Mouse (Mus musculus) neural tube, embryonic 14.5 days (tissue): ENCODE results near the gene C2cd2l. TPM values are rescaled to one million over a fixed set of nuclear protein-coding genes. Genes with fewer than 3 reads are reported as not detected.
"Not testable (repeated sequence)": the region's sequence is repeated elsewhere in the genome, so short reads cannot be mapped to it uniquely, and the experiment has no call there.

Experiments used
- ATAC-seq: fragments of 200-750 bp; cut with Nextera tagmentation; 2 replicates; pipeline ENCODE4 v1.8.0; 2017; ENCODE audit warnings: low read depth, mild to moderate bottlenecking, moderate TSS enrichment, moderate library complexity
- H3K27ac ChIP-seq: fragments of 300-500 bp; sonication (generic); 2 replicates; pipeline ENCODE4 v1.5.1; 2014; ENCODE audit warnings: low read depth, mild to moderate bottlenecking, control low read depth, low read length, moderate library complexity, mixed read lengths
- H3K27me3 ChIP-seq: fragments of 300-500 bp; sonication (generic); 2 replicates; pipeline ENCODE4 v1.6.1; 2014; ENCODE audit warnings: low read length; ENCODE audit not compliant: control insufficient read depth, insufficient read depth
- H3K36me3 ChIP-seq: fragments of 300-500 bp; sonication (generic); 2 replicates; pipeline ENCODE4 v1.6.1; 2014; ENCODE audit warnings: low read length, mixed read lengths; ENCODE audit not compliant: control insufficient read depth, insufficient read depth
- H3K4me1 ChIP-seq: fragments of 300-500 bp; sonication (generic); 2 replicates; pipeline ENCODE4 v1.6.1; 2014; ENCODE audit warnings: low read length; ENCODE audit not compliant: control insufficient read depth, insufficient read depth
- H3K4me2 ChIP-seq: fragments of 300-500 bp; sonication (generic); 2 replicates; pipeline ENCODE4 v1.6.1; 2014; ENCODE audit warnings: mild to moderate bottlenecking, low read depth, low read length, control low read depth
- H3K4me3 ChIP-seq: fragments of 300-500 bp; sonication (generic); 2 replicates; pipeline ENCODE4 v1.5.1; 2014; ENCODE audit warnings: low read depth, low read length, control low read depth, mixed read lengths
- H3K9ac ChIP-seq: fragments of 300-500 bp; sonication (generic); replicated peaks from 2 replicates; pipeline ENCODE4 v1.6.1; 2014; ENCODE audit warnings: low read depth, mild to moderate bottlenecking, control low read depth, low read length, mixed read lengths
- H3K9me3 ChIP-seq: fragments of 300-500 bp; sonication (generic); 2 replicates; pipeline ENCODE4 v1.6.1; 2016; ENCODE audit warnings: low read length; ENCODE audit not compliant: control insufficient read depth
- whole genome bisulfite sequencing: fragments of 180-500 bp; shearing (Covaris S2); extraction: QIAGEN DNeasy Blood & Tissue Kit; methylation state at CpG from one replicate; pipeline ENCODE4 v1.1.7; 2014; 5-methylcytosine and 5-hydroxymethylcytosine counted together
- polyA plus RNA-seq: library from polyadenylated mRNA; unstranded; fragments of >200 nt; fragmentation: Nextera tagmentation; extraction: Ambion mirVana; gene quantifications from 2 replicates; pipeline ENCODE4 v1.2.1, GENCODE M21; 2014

Gene C2cd2l
- polyA plus RNA-seq, 1 experiment from 2014 or later: 19.0 TPM

GRCm38 (mm10) chr9:44311136-44312134 lies 8.7 kb downstream of the C2cd2l start:
- WGBS: 8% methylated on average over 27 of the region's 27 CpGs
- H3K4me3 ChIP-seq: no peak overlapping the region
- no peak overlapping the region for H3K4me2 ChIP-seq
- no peaks in the 10 kb centered on the region for H3K9me3 ChIP-seq
- H3K27me3 ChIP-seq: no peaks in the 10 kb centered on the region
- no peaks in the 10 kb centered on the region; the same call in 1 of the 2 replicates for H3K4me1 ChIP-seq
- no peak overlapping the region for H3K27ac ChIP-seq
- peak overlapping the region; percentile 11; the same call in 1 of the 2 replicates for H3K9ac ChIP-seq
- no peak; the same call in 1 of the 2 replicates for ATAC-seq
- H3K36me3 ChIP-seq: peaks cover 28% of the 10 kb centered on the region

GRCm38 (mm10) chr9:44310750-44311135 lies 9.3 kb downstream of the C2cd2l start:
- Histone ChIP-seq H3K27me3 (no peaks in the 10 kb centered on the region), H3K36me3 (peaks cover 21% of the 10 kb centered on the region), H3K9me3 (no peaks in the 10 kb centered on the region), H3K4me3 (no peak overlapping the region), H3K27ac (no peak overlapping the region), H3K4me1 (no peaks in the 10 kb centered on the region; the same call in 1 of the 2 replicates), H3K9ac (0 out of 2 replicates have a peak overlapping the region, but pooled peaks have one; percentile 11), H3K4me2 (no peak overlapping the region)
- 35% methylated on average over 10 of the region's 10 CpGs for WGBS
- no peak for ATAC-seq

- no peak overlapping the region for H3K27ac ChIP-seq
- ATAC-seq: no peak
These were observed 10.3 kb downstream of the C2cd2l start for GRCm38 (mm10) chr9:44309756-44310155.

GRCm38 (mm10) chr9:44307248-44307647 lies 12.8 kb downstream of the C2cd2l start:
- no peak overlapping the region for H3K27ac ChIP-seq
- H3K9ac ChIP-seq: no peak overlapping the region
- H3K4me1 ChIP-seq: peaks cover 10% of the 10 kb centered on the region
- ATAC-seq: no peak
- 80% methylated on average over 2 of the region's 2 CpGs for WGBS
- no peak overlapping the region for H3K4me3 ChIP-seq
- H3K4me2 ChIP-seq: no peak overlapping the region
- no peaks in the 10 kb centered on the region for H3K9me3 ChIP-seq
- H3K36me3 ChIP-seq: peaks cover 12% of the 10 kb centered on the region; the same call in 1 of the 2 replicates
- H3K27me3 ChIP-seq: no peaks in the 10 kb centered on the region

More at GRCm38 (mm10) chr9:44309756-44310155, 10.3 kb downstream of the C2cd2l start:
- Histone ChIP-seq H3K27me3 (no peaks in the 10 kb centered on the region), H3K36me3 (peaks cover 13% of the 10 kb centered on the region), H3K4me3 (no peak overlapping the region), H3K4me1 (peaks cover 2% of the 10 kb centered on the region), H3K4me2 (no peak overlapping the region), H3K9me3 (no peaks in the 10 kb centered on the region), H3K9ac (no peak overlapping the region)
- WGBS: 64% methylated on average over 3 of the region's 3 CpGs

- H3K4me2 ChIP-seq: no peak overlapping the region
- no peak for ATAC-seq
- no peak overlapping the region for H3K27ac ChIP-seq
- no peak overlapping the region for H3K4me3 ChIP-seq
- H3K27me3 ChIP-seq: no peaks in the 10 kb centered on the region
- peaks cover 11% of the 10 kb centered on the region; the same call in 1 of the 2 replicates for H3K36me3 ChIP-seq
- no peak overlapping the region for H3K9ac ChIP-seq
- WGBS: 92% methylated on average over 6 of the region's 6 CpGs
- H3K9me3 ChIP-seq: no peaks in the 10 kb centered on the region
- peaks cover 10% of the 10 kb centered on the region for H3K4me1 ChIP-seq
These were observed 13.6 kb downstream of the C2cd2l start for GRCm38 (mm10) chr9:44306532-44306931.

- Histone ChIP-seq H3K36me3 (peaks cover 17% of the 10 kb centered on the region; the same call in 1 of the 2 replicates), H3K9ac (peak within 1 kb of the TSS; percentile 78), H3K27me3 (no peaks in the 10 kb centered on the region), H3K4me3 (peak within 1 kb of the TSS; percentile 85), H3K27ac (peak within 1 kb of the TSS; percentile 62), H3K4me2 (peak within 1 kb of the TSS; percentile 57), H3K9me3 (no peaks in the 10 kb centered on the region), H3K4me1 (peaks cover 10% of the 10 kb centered on the region)
- WGBS: under 1% methylated on average over 54 of the region's 54 CpGs
- peak; percentile 99 for ATAC-seq
These were observed 14.5 kb downstream of the C2cd2l start, which contains the start of gene Hinfp for GRCm38 (mm10) chr9:44305466-44306079. Hinfp (minus strand) TSS chr9:44305671.

- not testable (repeated sequence) for H3K4me3 ChIP-seq, ATAC-seq, H3K27me3 ChIP-seq, H3K4me2 ChIP-seq, H3K9me3 ChIP-seq, H3K9ac ChIP-seq, H3K27ac ChIP-seq
- 94% methylated on average over 3 of the region's 3 CpGs for WGBS
- Histone ChIP-seq H3K4me1 (peaks cover 10% of the 10 kb centered on the region), H3K36me3 (peaks cover 60% of the 10 kb centered on the region)
These were observed 20.1 kb downstream of the C2cd2l start for GRCm38 (mm10) chr9:44300001-44300400.

- Histone ChIP-seq H3K4me1 (peaks cover 11% of the 10 kb centered on the region; the same call in 1 of the 2 replicates), H3K36me3 (peaks cover 40% of the 10 kb centered on the region), H3K4me3 (no peak overlapping the region), H3K27ac (no peak overlapping the region), H3K9ac (no peak overlapping the region), H3K4me2 (no peak overlapping the region), H3K9me3 (no peaks in the 10 kb centered on the region), H3K27me3 (no peaks in the 10 kb centered on the region)
- no peak for ATAC-seq
- WGBS: 81% methylated on average over 3 of the region's 3 CpGs
These were observed 27.6 kb downstream of the C2cd2l start for GRCm38 (mm10) chr9:44292490-44292889.
